Mouse (Mus musculus) CH12.LX (cell line): ENCODE data around the gene Prmt8. TPM values are rescaled to one million over a fixed set of nuclear protein-coding genes. Genes with fewer than 3 reads are reported as not detected.

ENCODE experiments used
- DNase-seq: peaks from one replicate; pipeline ENCODE4 v3.0.0-alpha.2; 2013; ENCODE audit errors: extremely low read depth
- H3K27ac ChIP-seq: 2 replicates; pipeline ENCODE4 v1.5.1; 2012; ENCODE audit warnings: low read depth, mild to moderate bottlenecking, control low read depth, moderate library complexity; ENCODE audit not compliant: insufficient read depth
- H3K27me3 ChIP-seq: replicated peaks from 2 replicates; pipeline ENCODE3; 2012; ENCODE audit warnings: inconsistent platforms
- H3K36me3 ChIP-seq, 2 experiments: replicated peaks in 1 of 2; 2 replicates each; pipeline versions ENCODE3 to v1.6.1; 2012; ENCODE audit warnings: inconsistent platforms in 1 of 2, low read length in 1 of 2, mild to moderate bottlenecking in 1 of 2, mixed read lengths in 1 of 2, moderate library complexity in 1 of 2; ENCODE audit not compliant: control insufficient read depth in 1 of 2, insufficient read depth in 1 of 2
- H3K4me1 ChIP-seq, 2 experiments: 2 replicates each; pipeline ENCODE4 v1.6.1; 2012; ENCODE audit warnings: inconsistent platforms in 1 of 2, moderate library complexity in 1 of 2; ENCODE audit not compliant: insufficient read depth in 2 of 2, control insufficient read depth in 1 of 2
- H3K4me2 ChIP-seq: 2 replicates; pipeline ENCODE4 v1.6.1; 2012; ENCODE audit warnings: low read depth, mild to moderate bottlenecking, control low read depth; ENCODE audit not compliant: poor library complexity, insufficient read depth, severe bottlenecking
- H3K4me3 ChIP-seq, 3 experiments: fragments of 150-350 bp in 1 of 3; sonication (generic) in 1 of 3; replicated peaks in 1 of 3; 2 replicates each; pipeline versions ENCODE3 to v1.5.1; 2011 to 2012; ENCODE audit warnings: low read depth in 2 of 3, low read length in 2 of 3, mild to moderate bottlenecking in 2 of 3, moderate library complexity in 2 of 3, control low read depth in 1 of 3, improper control_type of control experiment in 1 of 3, inconsistent platforms in 1 of 3, mixed read lengths in 1 of 3; ENCODE audit not compliant: poor library complexity in 1 of 3
- H3K79me2 ChIP-seq: replicated peaks from 2 replicates; pipeline ENCODE4 v1.6.1; 2012; ENCODE audit warnings: mild to moderate bottlenecking, moderate library complexity; ENCODE audit not compliant: control insufficient read depth, poor library complexity, insufficient read depth, severe bottlenecking; ENCODE audit errors: extremely low read depth
- H3K9ac ChIP-seq: 2 replicates; pipeline ENCODE4 v1.6.1; 2012; ENCODE audit warnings: low read depth, mild to moderate bottlenecking, control low read depth, moderate library complexity; ENCODE audit not compliant: insufficient read depth
- H3K9me3 ChIP-seq: replicated peaks from 2 replicates; pipeline ENCODE3; 2012; ENCODE audit warnings: low read length, inconsistent platforms, mixed read lengths
- BHLHE40 ChIP-seq: IDR thresholded peaks from 2 replicates; pipeline ENCODE4 v1.6.1; 2011; ENCODE audit warnings: mild to moderate bottlenecking, low read depth, low read length, improper control_type of control experiment
- CHD1 ChIP-seq: IDR thresholded peaks from 2 replicates; pipeline ENCODE4 v1.6.1; 2012; ENCODE audit warnings: low read depth, low read length, improper control_type of control experiment, inconsistent platforms
- CHD2 ChIP-seq: IDR thresholded peaks from 2 replicates; pipeline ENCODE4 v1.6.1; 2011; ENCODE audit warnings: low read length, improper control_type of control experiment
- CTCF ChIP-seq, 2 experiments: IDR thresholded peaks in 1 of 2; conservative IDR thresholded peaks in 1 of 2; 2 replicates each; pipeline ENCODE4 v1.5.1; 2011 to 2012; ENCODE audit warnings: low read depth in 2 of 2, low read length in 2 of 2, improper control_type of control experiment in 1 of 2, inconsistent platforms in 1 of 2, mild to moderate bottlenecking in 1 of 2, moderate library complexity in 1 of 2
- E2F4 ChIP-seq: IDR thresholded peaks from 2 replicates; pipeline ENCODE4 v1.6.1; 2011; ENCODE audit warnings: low read depth, low read length, improper control_type of control experiment; ENCODE audit not compliant: insufficient replicate concordance
- ELF1 ChIP-seq: IDR thresholded peaks from 2 replicates; pipeline ENCODE4 v1.6.1; 2014; ENCODE audit warnings: low read depth, mild to moderate bottlenecking, inconsistent platforms, low read length, improper control_type of control experiment
- ETS1 ChIP-seq: conservative IDR thresholded peaks from 2 replicates; pipeline ENCODE4 v1.6.1; 2012; ENCODE audit warnings: low read depth, mild to moderate bottlenecking, inconsistent platforms, low read length, improper control_type of control experiment, moderate library complexity
- JUND ChIP-seq: conservative IDR thresholded peaks from 2 replicates; pipeline ENCODE4 v1.6.1; 2011; ENCODE audit warnings: low read depth, low read length, improper control_type of control experiment
- KAT2A ChIP-seq: IDR thresholded peaks from 2 replicates; pipeline ENCODE4 v1.6.1; 2012; ENCODE audit warnings: low read length, improper control_type of control experiment, inconsistent platforms; ENCODE audit not compliant: insufficient replicate concordance
- MAX ChIP-seq: IDR thresholded peaks from 2 replicates; pipeline ENCODE4 v1.6.1; 2011; ENCODE audit warnings: low read length, improper control_type of control experiment
- MXI1 ChIP-seq: IDR thresholded peaks from 2 replicates; pipeline ENCODE4 v1.6.1; 2011; ENCODE audit warnings: mild to moderate bottlenecking, low read depth, low read length, improper control_type of control experiment
- NELFE ChIP-seq: IDR thresholded peaks from 2 replicates; pipeline ENCODE4 v1.6.1; 2011; ENCODE audit warnings: low read depth, low read length, improper control_type of control experiment
- NRF1 ChIP-seq: IDR thresholded peaks from 2 replicates; pipeline ENCODE4 v1.6.1; 2014; ENCODE audit warnings: low read depth, mild to moderate bottlenecking, inconsistent platforms, low read length, improper control_type of control experiment, moderate library complexity
- PAX5 ChIP-seq: IDR thresholded peaks from 2 replicates; pipeline ENCODE4 v1.6.1; 2012; ENCODE audit warnings: low read length, inconsistent platforms, mixed read lengths
- POLR2A ChIP-seq: IDR thresholded peaks from 2 replicates; pipeline ENCODE4 v1.6.1; 2011; ENCODE audit warnings: low read depth, mild to moderate bottlenecking, improper control_type of control experiment, low read length
- RAD21 ChIP-seq: IDR thresholded peaks from 2 replicates; pipeline ENCODE4 v1.6.1; 2011; ENCODE audit warnings: low read depth, mild to moderate bottlenecking, low read length, improper control_type of control experiment, moderate library complexity
- RCOR1 ChIP-seq: conservative IDR thresholded peaks from 2 replicates; pipeline ENCODE4 v1.6.1; 2012; ENCODE audit warnings: low read depth, mild to moderate bottlenecking, inconsistent platforms, low read length, improper control_type of control experiment
- SIN3A ChIP-seq: IDR thresholded peaks from 2 replicates; pipeline ENCODE4 v1.6.1; 2012; ENCODE audit warnings: low read length, improper control_type of control experiment, inconsistent platforms
- TBP ChIP-seq: conservative IDR thresholded peaks from 2 replicates; pipeline ENCODE4 v1.6.1; 2011; ENCODE audit warnings: low read depth, low read length, improper control_type of control experiment
- TCF12 ChIP-seq: IDR thresholded peaks from 2 replicates; pipeline ENCODE4 v1.6.1; 2014; ENCODE audit warnings: low read depth, mild to moderate bottlenecking, inconsistent platforms, low read length, improper control_type of control experiment
- UBTF ChIP-seq: IDR thresholded peaks from 2 replicates; pipeline ENCODE4 v1.6.1; 2012; ENCODE audit warnings: low read depth, mild to moderate bottlenecking, inconsistent platforms, low read length, improper control_type of control experiment, moderate library complexity
- USF2 ChIP-seq: conservative IDR thresholded peaks from 2 replicates; pipeline ENCODE4 v1.6.1; 2011; ENCODE audit warnings: low read depth, low read length, improper control_type of control experiment
- ZMIZ1 ChIP-seq: IDR thresholded peaks from 2 replicates; pipeline ENCODE4 v1.6.1; 2012; ENCODE audit warnings: low read depth, mild to moderate bottlenecking, inconsistent platforms, low read length, improper control_type of control experiment
- dilution Hi-C: fragments of 300-500 bp; cut with MboI; formaldehyde crosslinking; loops from 2 replicates; pipeline ENCODE4 v1.14.3; 2020; ENCODE audit warnings: low sequenced_read_pairs; ENCODE audit not compliant: extremely low pct_unique_long_range_greater_than_20kb, extremely low pct_ligation_motif_present
- in situ Hi-C: fragments of 300-500 bp; cut with MboI; formaldehyde crosslinking; loops from 3 replicates; pipeline ENCODE4 v1.14.3; 2019; ENCODE audit warnings: low sequenced_read_pairs, low pct_ligation_motif_present, low pct_unique_long_range_greater_than_20kb, mixed read lengths
- polyA plus RNA-seq: library from polyadenylated mRNA; unstranded; fragments of >175 nt; gene quantifications from 2 replicates; pipeline ENCODE4 v1.2.1, GENCODE M21; 2012; ENCODE audit warnings: low read depth; ENCODE audit not compliant: insufficient read length
- total RNA-seq, 2 experiments: library from RNA; depleted of rRNA; stranded (reverse); fragments of 300-350 nt in 1 of 2; fragments of >200 nt in 1 of 2; gene quantifications; 2 replicates each; pipeline ENCODE4 v1.2.3; 2012 to 2014

The Prmt8 gene
- total and polyA plus RNA-seq, 3 experiments, result not detected

DNA sequence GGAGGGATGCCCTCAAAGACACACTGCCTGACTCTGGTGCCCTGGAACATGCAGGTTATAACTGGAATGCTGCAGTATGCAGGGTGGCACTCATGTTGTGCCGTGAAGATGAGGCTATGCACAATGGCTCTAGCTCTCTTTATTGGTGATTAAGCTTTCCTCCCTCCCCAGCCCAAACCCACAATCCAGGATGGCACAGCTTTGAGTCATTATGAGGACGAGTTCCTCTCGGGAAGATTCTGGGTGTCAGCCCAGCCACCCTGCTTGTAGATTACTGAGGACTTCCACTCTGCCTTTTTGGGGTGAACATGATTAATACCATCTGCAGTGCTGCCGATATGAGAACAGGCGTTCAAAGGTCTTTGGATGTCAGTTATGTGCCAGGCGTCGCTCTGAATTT is 75.6 kb downstream of the Prmt8 start:
- in situ Hi-C loops, result no loop called here

DNA sequence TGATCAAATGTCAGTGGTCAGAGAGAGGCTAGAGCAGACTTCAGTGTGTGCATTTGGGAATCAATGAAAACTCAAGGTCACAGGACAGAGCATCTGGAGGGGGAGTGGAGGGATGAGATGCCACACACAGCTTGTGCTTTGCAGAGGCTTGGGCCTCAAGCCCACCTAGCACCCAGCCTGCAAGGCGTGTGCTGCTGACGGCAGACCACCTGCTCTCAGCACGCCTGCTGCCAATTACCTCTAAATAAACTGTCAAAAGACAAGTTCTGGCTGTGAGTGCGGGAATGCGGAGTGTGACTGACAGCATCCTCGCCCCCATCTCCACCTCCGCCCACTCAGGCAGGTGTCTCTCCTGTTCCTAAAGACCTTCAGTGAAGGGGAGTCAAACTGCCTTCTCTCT is 77.0 kb downstream of the Prmt8 start:
- Histone ChIP-seq H3K4me3 (no peak overlapping the region), H3K9ac (no peak overlapping the region), H3K4me2 (no peak overlapping the region), H3K79me2 (no peaks in the 10 kb centered on the region), H3K9me3 (no peaks in the 10 kb centered on the region), H3K4me1 (no peaks in the 10 kb centered on the region), H3K36me3 (no peaks in the 10 kb centered on the region), H3K27ac (no peak overlapping the region), H3K27me3 (peaks cover 91% of the 10 kb centered on the region)
- no peak for TF ChIP-seq RAD21
- no peak for TF ChIP-seq UBTF
- TF ChIP-seq JUND, result no peak
- no peak for TF ChIP-seq NRF1
- no peak for TF ChIP-seq SIN3A
- TF ChIP-seq TBP, result no peak
- TF ChIP-seq BHLHE40, result no peak
- TF ChIP-seq ELF1, result no peak
- no peak for TF ChIP-seq E2F4
- TF ChIP-seq PAX5, result no peak
- TF ChIP-seq CHD2, result no peak
- no peak for TF ChIP-seq KAT2A
- no peak for TF ChIP-seq USF2
- no peak for TF ChIP-seq MAX
- no peak for TF ChIP-seq NELFE
- TF ChIP-seq RCOR1, result no peak
- no peak for TF ChIP-seq CTCF (conservative IDR thresholded peaks at IDR 0.05 in 1 of 2, IDR thresholded peaks at IDR 0.05 in 1 of 2; ENCODE audit: low read depth in 2 of 2, low read length in 2 of 2)
- TF ChIP-seq ZMIZ1, result no peak
- TF ChIP-seq MXI1, result no peak
- DNase-seq, result no peak
- dilution Hi-C loops (no loop called here), in situ Hi-C loops (no loop called here)

More for the DNA sequence above, 75.6 kb downstream of the Prmt8 start:
- H3K27ac ChIP-seq, result no peak overlapping the region
- H3K79me2 ChIP-seq, result no peaks in the 10 kb centered on the region
- H3K36me3 ChIP-seq, result no peaks in the 10 kb centered on the region
- H3K9me3 ChIP-seq, result no peaks in the 10 kb centered on the region
- H3K4me1 ChIP-seq, result no peaks in the 10 kb centered on the region
- no peak for DNase-seq
- peaks cover 88% of the 10 kb centered on the region for H3K27me3 ChIP-seq
- no peak overlapping the region for H3K4me2 ChIP-seq
- no peak overlapping the region for H3K4me3 ChIP-seq
- H3K9ac ChIP-seq, result no peak overlapping the region
- TF ChIP-seq RAD21 (no peak), TCF12 (no peak), ETS1 (no peak), POLR2A (no peak), UBTF (no peak), CHD1 (no peak), MXI1 (no peak)
- TF ChIP-seq, all 38 proteins: peak for 0
- dilution Hi-C loops, result no loop called here
